Mouse (Mus musculus) lung, postnatal 0 days (tissue): Measurements from ENCODE around the gene Dusp22. TPM values are rescaled to one million over a fixed set of nuclear protein-coding genes. Genes with fewer than 3 reads are reported as not detected.

ENCODE experiments used
- ATAC-seq: fragments of 200-750 bp; cut with Nextera tagmentation; 2 replicates; pipeline ENCODE4 v1.8.0; 2017; ENCODE audit warnings: moderate library complexity
- DNase-seq: peaks from one replicate; pipeline ENCODE4 v3.0.0-alpha.2; 2016; ENCODE audit warnings: low spot score
- H3K27ac ChIP-seq: fragments of 300-500 bp; sonication (generic); 2 replicates; pipeline ENCODE4 v1.5.1; 2014; ENCODE audit warnings: antibody characterized with exemption, mild to moderate bottlenecking, low read length, mixed read lengths
- H3K27me3 ChIP-seq: fragments of 300-500 bp; sonication (generic); replicated peaks from 2 replicates; pipeline ENCODE4 v1.6.1; 2014; ENCODE audit warnings: low read length, mixed read lengths; ENCODE audit not compliant: insufficient read depth
- H3K36me3 ChIP-seq: fragments of 300-500 bp; sonication (generic); 2 replicates; pipeline ENCODE4 v1.6.1; 2014; ENCODE audit warnings: low read length, mixed read lengths; ENCODE audit not compliant: insufficient read depth
- H3K4me1 ChIP-seq: fragments of 300-500 bp; sonication (generic); 2 replicates; pipeline ENCODE4 v1.6.1; 2014; ENCODE audit warnings: antibody characterized with exemption, low read depth, low read length, mixed read lengths; ENCODE audit not compliant: insufficient read depth
- H3K4me2 ChIP-seq: fragments of 300-500 bp; sonication (generic); replicated peaks from 2 replicates; pipeline ENCODE4 v1.6.1; 2014; ENCODE audit warnings: low read depth, mild to moderate bottlenecking, low read length, moderate library complexity, mixed read lengths
- H3K4me3 ChIP-seq: fragments of 300-500 bp; sonication (generic); 2 replicates; pipeline ENCODE4 v1.5.1; 2014; ENCODE audit warnings: low read depth, low read length
- H3K9ac ChIP-seq: fragments of 300-500 bp; sonication (generic); replicated peaks from 2 replicates; pipeline ENCODE4 v1.6.1; 2014; ENCODE audit warnings: low read depth, mild to moderate bottlenecking
- H3K9me3 ChIP-seq: fragments of 300-500 bp; sonication (generic); 2 replicates; pipeline ENCODE4 v1.6.1; 2016; ENCODE audit warnings: low read length, mixed read lengths
- CTCF ChIP-seq: IDR thresholded peaks from 2 replicates; pipeline ENCODE4 v1.5.1; 2016; ENCODE audit warnings: antibody characterized with exemption, mild to moderate bottlenecking
- EP300 ChIP-seq: IDR thresholded peaks from 2 replicates; pipeline ENCODE4 v1.6.1; 2016; ENCODE audit warnings: antibody characterized with exemption, mild to moderate bottlenecking, control low read depth
- WGBS: fragments of 180-500 bp; shearing (Covaris S2); extraction: QIAGEN DNeasy Blood & Tissue Kit; methylation state at CpG from one replicate; pipeline ENCODE4 v1.1.7; 2014; 5-methylcytosine and 5-hydroxymethylcytosine counted together
- polyA plus RNA-seq: library from polyadenylated mRNA; unstranded; fragments of >200 nt; fragmentation: Nextera tagmentation; extraction: Ambion mirVana; gene quantifications from 2 replicates; pipeline ENCODE4 v1.2.1, GENCODE M21; 2015

Dusp22 gene
- polyA plus RNA-seq, 1 experiment from 2014 or later = 30.4 TPM

DNA sequence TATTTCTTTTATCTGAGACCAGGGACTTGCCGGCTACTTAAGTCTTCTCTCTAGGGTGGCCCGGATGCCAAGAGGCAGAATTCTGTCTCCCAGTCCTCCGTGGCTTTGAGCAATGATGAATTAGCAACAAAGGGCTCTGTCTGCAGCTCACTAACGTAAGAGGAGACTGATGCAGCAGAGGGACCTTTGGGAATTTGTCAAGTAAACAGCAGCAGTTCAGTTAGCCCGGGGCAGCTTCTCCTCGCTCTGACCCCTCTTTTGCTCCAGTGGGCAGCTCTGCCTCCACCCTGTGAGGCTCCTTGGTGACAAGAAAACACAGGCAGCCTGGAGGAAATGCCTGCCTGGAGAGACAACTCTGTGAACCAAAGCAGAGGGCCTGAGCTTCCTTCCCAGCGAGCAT, 62.8 kb downstream of the Dusp22 start:
- no peaks in the 10 kb centered on the region for H3K4me1 ChIP-seq
- H3K4me3 ChIP-seq = no peak overlapping the region
- H3K27me3 ChIP-seq = no peaks in the 10 kb centered on the region
- H3K9me3 ChIP-seq = no peaks in the 10 kb centered on the region
- ATAC-seq (no peak), DNase-seq (no peak)
- no peak for TF ChIP-seq CTCF
- no peak for TF ChIP-seq EP300
- no peak overlapping the region for H3K9ac ChIP-seq
- H3K27ac ChIP-seq = no peak overlapping the region
- 11% methylated on average over 7 of the region's 7 CpGs for WGBS
- no peaks in the 10 kb centered on the region for H3K36me3 ChIP-seq
- H3K4me2 ChIP-seq = no peak overlapping the region

DNA sequence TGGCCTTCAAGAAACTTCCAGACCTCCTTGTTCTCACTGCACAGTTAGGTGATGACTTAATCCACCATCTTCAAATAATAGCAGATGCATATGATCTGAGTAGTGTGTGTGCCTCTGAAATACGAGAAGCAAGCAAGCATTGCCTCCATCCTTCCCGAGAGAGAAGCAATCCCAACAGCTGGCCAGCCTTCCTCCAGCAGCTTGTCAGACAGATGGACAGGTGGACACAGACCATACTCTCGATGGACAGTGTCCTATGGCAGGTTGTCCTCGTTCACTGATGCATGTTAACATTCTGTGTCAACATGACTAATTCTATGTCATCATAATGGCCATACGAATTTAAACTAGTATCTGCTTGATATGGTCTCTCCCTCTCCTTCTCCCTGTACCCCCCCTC, 63.5 kb downstream of the Dusp22 start:
- H3K27ac ChIP-seq = no peak overlapping the region
- TF ChIP-seq CTCF = no peak
- TF ChIP-seq EP300 = no peak
- H3K4me2 ChIP-seq = no peak overlapping the region
- 41% methylated on average over 5 of the region's 5 CpGs for WGBS
- no peak for ATAC-seq
- no peak for DNase-seq
- no peaks in the 10 kb centered on the region for H3K27me3 ChIP-seq
- H3K36me3 ChIP-seq = no peaks in the 10 kb centered on the region
- no peaks in the 10 kb centered on the region for H3K9me3 ChIP-seq
- H3K4me3 ChIP-seq = no peak overlapping the region
- no peak overlapping the region for H3K9ac ChIP-seq
- H3K4me1 ChIP-seq = no peaks in the 10 kb centered on the region

GRCm38 (mm10) chr13:30723858-30724257, 64.1 kb downstream of the Dusp22 start:
- Histone ChIP-seq H3K4me2 (no peak overlapping the region), H3K9ac (no peak overlapping the region), H3K4me1 (no peaks in the 10 kb centered on the region), H3K27me3 (no peaks in the 10 kb centered on the region), H3K27ac (no peak overlapping the region), H3K9me3 (no peaks in the 10 kb centered on the region), H3K36me3 (no peaks in the 10 kb centered on the region), H3K4me3 (no peak overlapping the region)
- DNase-seq = no peak
- TF ChIP-seq EP300 = no peak
- TF ChIP-seq CTCF = no peak
- ATAC-seq = no peak
- WGBS = 58% methylated on average over 8 of the region's 8 CpGs

DNA sequence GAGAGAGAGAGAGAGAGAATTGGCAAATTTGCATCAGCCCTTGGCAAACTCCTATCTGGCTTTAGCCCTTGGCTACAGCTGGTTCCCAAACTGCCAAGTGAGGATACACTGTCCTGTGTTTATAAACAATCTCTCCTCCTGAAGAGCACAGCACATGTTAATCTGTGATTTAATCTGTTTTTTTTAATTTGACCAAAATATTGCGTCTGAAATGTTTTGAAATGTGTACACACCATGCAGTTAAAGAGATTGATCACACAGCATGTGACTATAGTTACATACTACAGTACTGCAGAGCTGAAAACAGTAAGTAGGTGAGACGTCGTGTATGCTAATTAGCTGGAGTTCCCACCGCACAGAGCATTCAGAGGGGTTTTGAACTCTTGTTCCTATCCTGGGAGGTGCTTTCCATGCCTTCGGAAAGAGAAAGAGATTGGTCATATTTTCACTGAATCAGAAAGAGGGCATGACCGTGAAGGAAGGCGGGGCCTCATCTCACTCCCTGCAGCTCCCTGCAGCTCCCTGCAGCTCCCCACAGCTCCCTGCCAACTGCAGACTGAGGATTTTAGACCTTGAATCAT, 65.0 kb downstream of the Dusp22 start:
- no peaks in the 10 kb centered on the region for H3K36me3 ChIP-seq
- no peak overlapping the region for H3K4me3 ChIP-seq
- ATAC-seq (no peak), DNase-seq (peak; percentile 33)
- H3K27ac ChIP-seq = no peak overlapping the region
- no peak for TF ChIP-seq CTCF
- no peak for TF ChIP-seq EP300
- no peaks in the 10 kb centered on the region for H3K27me3 ChIP-seq
- no peak overlapping the region for H3K4me2 ChIP-seq
- WGBS = 19% methylated on average over 7 of the region's 7 CpGs
- H3K9ac ChIP-seq = no peak overlapping the region
- H3K9me3 ChIP-seq = no peaks in the 10 kb centered on the region
- no peaks in the 10 kb centered on the region for H3K4me1 ChIP-seq

DNA sequence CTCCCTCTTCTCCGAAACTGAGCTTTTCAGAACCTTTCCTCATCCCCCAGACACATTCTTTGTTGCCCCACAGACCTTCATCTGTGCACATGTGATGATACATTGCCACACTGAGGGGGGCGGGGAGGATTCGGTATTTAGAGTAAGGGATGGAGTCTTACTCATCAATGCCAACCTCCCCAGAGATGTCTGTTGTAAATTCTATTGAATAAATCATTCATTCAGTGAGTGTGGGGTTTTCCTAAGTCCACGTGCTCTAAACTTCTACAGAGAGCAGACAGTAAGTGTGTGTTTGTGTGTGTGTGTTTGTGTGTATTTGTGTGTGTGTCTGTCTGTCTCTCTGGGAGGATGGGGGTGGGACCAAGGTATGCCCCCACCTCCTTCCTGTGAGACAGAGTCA, 67.1 kb downstream of the Dusp22 start:
- 81% methylated on average over 4 of the region's 4 CpGs for WGBS
- TF ChIP-seq CTCF (no peak), EP300 (no peak)
- Histone ChIP-seq H3K4me3 (no peak overlapping the region), H3K4me1 (no peaks in the 10 kb centered on the region), H3K9ac (no peak overlapping the region), H3K27ac (no peak overlapping the region), H3K4me2 (no peak overlapping the region), H3K36me3 (no peaks in the 10 kb centered on the region), H3K9me3 (no peaks in the 10 kb centered on the region), H3K27me3 (no peaks in the 10 kb centered on the region)
- DNase-seq = no peak
- no peak for ATAC-seq

- Histone ChIP-seq H3K4me3 (no peak overlapping the region), H3K9ac (no peak overlapping the region), H3K27me3 (no peaks in the 10 kb centered on the region), H3K36me3 (no peaks in the 10 kb centered on the region), H3K4me2 (no peak overlapping the region), H3K9me3 (no peaks in the 10 kb centered on the region), H3K27ac (no peak overlapping the region), H3K4me1 (no peaks in the 10 kb centered on the region)
- TF ChIP-seq EP300 (no peak), CTCF (no peak)
- DNase-seq = no peak
- ATAC-seq = no peak
- 88% methylated on average over 7 of the region's 7 CpGs for WGBS
Observed at GRCm38 (mm10) chr13:30728155-30728554, 68.4 kb downstream of the Dusp22 start.

GRCm38 (mm10) chr13:30729245-30729644, 69.4 kb downstream of the Dusp22 start:
- Histone ChIP-seq H3K27ac (no peak overlapping the region), H3K36me3 (no peaks in the 10 kb centered on the region), H3K4me2 (0 out of 2 replicates have a peak overlapping the region, but pooled peaks have one; percentile 25), H3K4me3 (no peak overlapping the region), H3K27me3 (no peaks in the 10 kb centered on the region), H3K4me1 (no peaks in the 10 kb centered on the region), H3K9ac (no peak overlapping the region), H3K9me3 (no peaks in the 10 kb centered on the region)
- peak; percentile 75 for DNase-seq
- WGBS = 14% methylated on average over 6 of the region's 6 CpGs
- ATAC-seq = peak; percentile 52
- no peak for TF ChIP-seq EP300
- peak; percentile 55 for TF ChIP-seq CTCF
